Mouse (Mus musculus): ENCODE results near the gene Vps8.

Gene Vps8

DNA sequence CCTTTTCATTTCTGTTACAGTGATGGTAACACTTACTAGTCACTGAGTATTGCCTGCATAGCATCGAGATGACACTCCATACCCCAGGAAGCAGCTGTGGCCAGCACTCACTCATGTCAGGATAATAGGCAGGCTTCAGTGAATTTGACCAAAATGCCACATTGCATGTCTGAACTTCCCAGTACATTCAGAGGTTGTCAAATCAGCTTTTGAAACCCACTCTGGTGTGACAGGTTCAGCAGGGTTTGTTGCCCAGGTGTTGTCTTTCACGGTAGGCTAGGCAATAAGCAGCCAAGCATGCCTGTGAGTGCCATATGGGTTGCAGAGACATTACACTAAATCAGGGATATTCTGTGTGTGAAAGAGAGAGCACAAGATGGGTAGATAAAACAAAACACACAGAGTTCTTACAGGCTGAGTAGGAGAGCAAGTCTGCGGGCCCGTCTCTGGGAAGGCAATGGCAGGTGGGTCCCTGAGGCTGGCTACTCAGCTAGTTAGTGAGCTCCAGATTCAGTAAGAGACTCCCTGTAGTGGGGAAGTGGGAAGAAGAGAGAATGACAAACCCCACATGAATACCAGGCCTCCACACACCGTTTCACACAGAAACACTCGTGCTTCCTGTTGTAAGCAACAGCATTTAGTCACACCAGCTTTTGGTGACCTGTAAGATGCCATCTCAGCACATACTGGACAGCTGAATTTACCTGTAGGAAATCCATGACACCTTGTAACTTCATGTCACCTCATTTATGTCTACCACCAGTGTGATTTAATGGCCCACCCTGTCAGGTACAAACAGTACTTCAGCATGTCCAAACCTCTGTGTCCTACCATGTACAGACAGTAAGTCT, 203.1 kb downstream of the Vps8 start:
- peak; percentile 73 for DNase-seq (ENCODE audit: low read depth, low spot score)

DNA sequence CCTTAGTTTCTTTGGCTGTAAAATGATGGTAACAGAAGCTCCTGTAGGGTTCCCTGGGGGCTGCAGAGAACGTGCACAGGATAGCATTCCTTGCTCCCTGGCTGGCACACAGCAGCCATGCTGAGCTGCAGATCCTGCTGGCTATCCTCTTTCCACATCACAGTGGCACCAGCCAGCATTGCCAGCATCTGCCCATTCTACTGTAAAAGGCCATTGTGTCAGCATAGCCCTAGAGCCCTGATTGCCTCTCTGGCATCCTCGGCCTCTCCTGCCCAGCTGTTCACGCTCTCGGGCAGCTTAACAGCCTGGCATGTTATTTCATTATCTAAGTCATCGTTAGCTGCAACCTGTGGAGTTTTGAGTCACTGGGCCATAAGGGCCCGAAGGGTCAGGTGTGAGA, 204.3 kb downstream of the Vps8 start:
- peak; percentile 65 for DNase-seq (ENCODE audit: low read depth, low spot score)

DNA sequence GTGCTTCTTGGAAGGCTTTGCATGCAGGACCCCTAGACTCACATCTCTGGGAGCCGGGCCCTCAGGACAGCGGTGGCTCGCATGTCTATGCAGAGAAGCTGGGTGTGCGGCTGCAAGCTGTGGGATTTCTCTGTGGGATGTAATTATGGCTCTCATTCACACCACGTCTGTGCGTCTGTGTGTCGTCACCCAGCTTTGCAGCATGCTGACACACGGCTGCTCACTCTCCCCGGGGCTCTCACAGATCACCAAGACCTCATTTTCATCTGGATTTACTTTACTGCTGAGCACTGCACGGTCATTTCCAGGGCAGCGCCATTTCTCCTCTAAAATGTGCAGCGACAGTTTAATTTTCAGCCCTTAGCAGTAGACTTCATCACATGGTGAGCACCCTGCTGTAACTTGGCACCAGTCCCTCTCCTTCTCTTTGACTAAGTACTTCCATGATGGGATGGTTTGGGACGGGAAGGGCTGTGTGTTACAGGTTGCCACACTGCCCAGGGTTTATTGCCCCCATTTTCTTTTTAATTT, 205.2 kb downstream of the Vps8 start:
- DNase-seq (ENCODE audit: low read depth, low spot score): peak; percentile 75

DNA sequence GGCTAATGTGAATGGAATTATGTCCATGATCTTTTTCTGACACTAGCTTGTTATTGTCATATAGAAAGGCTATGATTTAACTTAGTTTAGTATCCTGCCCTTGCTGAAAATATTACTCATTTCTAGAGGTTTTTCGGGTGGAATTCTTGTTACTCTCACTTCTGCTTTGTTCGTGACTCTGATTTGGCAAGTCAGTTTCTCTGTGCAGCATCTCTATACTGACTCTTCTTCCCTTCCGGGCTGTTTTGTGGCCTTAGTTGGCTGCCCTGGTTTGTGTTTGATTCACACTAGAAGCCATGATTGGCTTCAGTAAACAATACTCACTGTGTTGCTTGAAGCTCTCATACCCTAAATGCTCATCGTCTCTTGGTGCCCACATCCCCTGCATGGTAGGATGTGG, 207.7 kb downstream of the Vps8 start:
- no peak for DNase-seq (ENCODE audit: low read depth, low spot score)

DNA sequence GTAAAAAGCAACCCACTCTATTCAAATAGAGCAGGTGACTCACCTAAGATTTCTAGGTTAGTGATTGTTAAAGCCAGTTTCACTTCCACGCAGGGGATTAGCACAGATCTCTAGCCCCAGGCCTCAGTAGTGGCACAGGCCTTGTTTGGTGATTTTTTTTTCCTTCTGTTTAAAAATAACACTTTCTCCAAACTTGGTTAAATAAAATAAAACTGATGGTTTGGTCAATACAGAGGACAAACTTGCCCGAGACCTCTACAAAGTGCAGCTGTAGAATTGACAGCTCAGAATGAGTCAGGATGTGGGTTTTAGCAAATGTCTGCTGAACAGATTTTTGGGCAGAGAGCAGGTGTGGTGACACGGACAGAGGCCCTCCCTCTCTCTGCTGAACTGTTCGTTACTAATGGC, 208.9 kb downstream of the Vps8 start:
- DNase-seq (ENCODE audit: low read depth, low spot score): no peak

DNA sequence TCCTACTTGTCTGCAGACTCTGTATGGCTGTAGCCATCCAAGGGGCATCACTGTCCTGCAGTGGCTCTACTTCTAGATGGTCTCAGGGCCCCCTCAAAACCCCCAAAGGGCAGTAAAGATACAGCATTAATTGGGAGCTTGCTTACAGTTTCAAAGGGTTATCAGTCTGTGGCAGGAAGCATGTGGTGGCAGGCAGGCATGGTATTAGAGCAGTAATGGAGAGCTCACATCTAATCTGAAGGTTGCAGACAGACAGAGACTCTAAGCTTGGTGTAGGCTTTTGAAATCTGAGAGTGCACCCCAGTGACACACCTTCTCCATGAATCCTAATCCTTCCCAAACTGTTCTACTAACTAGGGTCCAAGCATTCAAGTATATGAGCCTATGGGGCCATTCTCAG, 211.5 kb downstream of the Vps8 start:
- DNase-seq (ENCODE audit: low read depth, low spot score): no peak

DNA sequence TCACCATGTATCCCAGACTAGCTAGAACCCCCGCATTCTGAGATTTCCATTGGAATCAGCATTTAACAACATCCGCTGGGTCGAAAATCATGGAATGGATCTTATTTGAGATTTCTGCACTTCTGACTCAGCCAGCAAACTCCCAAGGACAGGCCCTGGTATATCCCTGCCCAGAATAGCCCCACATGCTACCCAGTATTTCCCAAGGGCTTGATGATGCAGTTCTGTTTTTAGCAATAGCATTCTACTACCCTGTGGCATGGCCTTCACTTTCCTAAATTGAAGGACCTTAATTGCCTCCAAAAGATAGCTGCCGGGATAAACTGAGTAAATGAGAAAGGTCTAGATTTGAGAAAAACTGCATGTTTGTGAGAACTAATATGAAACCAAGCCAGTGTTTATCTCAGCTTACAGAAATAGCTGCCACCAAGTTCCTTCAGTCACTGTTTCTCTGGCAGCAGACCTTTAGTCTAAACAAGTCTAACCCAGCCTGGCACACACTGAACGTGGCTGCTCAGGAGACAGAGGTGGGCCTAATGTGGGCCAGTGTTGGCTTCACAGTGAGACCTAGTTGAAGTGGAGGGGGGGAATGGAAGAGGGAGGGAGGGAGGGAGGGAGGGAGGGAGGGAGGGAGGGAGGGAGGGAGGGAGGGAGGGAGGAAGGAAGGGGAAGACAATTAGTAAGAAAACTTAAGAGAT, 213.4 kb downstream of the Vps8 start:
- peak; percentile 55 for DNase-seq (ENCODE audit: low read depth, low spot score)

DNA sequence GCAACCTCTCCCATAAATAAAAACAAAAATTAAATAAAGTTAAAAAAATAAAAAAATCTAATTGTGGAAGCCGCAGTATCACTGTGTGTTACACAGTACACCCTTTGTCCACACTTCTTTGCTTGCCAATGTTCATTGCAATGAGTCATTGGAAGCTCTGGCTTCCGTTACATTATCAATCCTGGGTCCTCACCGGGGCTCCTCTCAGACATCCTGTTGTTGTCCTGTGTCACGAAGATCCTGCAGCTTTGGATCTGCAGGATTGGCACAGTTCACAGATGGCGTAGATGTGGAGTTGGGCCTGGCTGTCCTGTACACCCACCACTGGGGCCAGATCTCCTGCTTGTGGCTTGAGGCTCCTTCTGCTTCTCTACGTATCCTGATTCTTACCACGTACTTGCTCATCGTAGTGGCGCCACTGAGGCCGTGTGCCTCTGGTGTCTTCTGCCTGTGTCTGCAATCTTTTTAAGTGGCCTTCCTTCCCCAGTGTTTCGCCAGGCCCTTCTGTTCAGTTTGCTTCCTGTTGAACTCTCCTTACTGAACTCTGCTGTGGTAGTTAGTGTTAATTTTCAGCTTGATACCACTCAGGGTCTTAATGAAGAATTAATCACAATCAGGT, 214.4 kb downstream of the Vps8 start:
- no peak for DNase-seq (ENCODE audit: low read depth, low spot score)

DNA sequence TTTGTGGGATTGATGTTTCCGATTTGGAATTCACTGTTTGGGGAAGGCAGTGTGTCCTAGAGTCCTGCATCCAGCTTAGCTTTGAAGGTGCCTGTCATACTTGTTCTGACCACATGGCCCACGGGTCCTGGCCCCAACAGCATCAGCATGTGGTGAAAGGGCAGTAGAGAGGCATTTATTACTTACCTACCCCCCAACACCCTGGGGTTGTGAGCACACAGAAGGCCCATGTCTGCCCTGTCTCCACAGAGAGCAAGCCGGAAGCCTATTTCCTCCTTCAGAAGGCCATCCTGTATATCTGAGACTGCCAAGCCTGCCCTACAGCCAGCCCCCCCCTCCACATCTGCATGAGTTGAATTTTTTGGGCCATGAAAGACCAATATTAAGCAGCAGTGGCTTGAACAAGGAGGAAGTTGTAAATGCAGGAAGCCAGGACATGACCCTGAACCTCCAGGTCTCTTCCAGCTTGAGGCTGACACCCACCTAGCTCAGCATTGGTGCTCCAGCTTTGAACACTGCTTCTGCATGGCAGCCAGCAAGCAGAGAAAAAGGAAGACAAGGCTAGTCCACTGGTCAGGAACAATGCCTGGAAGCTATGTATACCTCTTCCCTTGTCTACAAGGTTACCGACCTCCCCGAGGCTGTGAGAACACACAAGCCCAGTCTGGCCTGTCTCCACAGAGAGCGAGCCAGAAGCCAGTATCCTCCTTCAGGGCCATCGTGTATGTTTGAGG, 218.0 kb downstream of the Vps8 start:
- no peak for DNase-seq (ENCODE audit: low read depth, low spot score)

DNA sequence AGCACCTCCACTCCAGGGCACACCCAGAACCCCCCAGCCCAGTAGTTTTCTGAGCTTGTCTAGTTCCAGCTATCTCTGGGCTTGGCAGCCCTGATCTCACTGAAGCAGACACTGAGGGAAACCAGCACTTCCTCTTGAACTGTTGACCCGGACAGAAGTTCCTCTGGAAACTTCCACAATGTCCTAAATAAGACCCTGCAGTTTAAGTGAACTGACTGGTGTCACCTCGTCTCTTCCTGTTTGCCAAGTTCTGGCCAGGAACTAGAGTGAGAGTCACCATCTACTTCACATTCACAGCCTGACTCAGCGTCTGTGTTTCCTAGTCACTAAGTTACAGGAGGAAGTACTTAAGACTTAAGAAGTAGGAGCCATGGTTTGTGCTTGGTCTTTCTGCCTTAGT, 219.0 kb downstream of the Vps8 start:
- DNase-seq (ENCODE audit: low read depth, low spot score): peak; percentile 57

DNA sequence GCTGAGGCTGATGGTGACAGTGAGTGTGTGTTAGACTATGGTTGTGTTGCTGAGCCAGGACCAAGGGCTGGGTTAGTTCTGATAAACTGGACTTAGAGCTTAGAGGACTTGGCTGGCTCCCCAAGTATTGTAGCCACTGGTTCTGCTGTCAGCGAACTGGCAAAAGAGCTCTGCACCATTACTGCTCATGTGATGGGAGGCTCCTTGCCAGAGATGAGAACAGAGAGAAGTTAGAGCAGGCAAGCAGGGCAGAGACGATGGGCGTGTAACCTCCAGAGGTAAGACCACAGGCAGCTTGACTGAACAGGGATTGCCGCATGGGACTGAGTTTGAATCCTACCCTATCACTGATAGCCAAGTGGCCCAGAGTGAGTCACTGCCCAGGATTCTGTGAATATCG, 220.0 kb downstream of the Vps8 start:
- no peak for DNase-seq (ENCODE audit: low read depth, low spot score)

DNA sequence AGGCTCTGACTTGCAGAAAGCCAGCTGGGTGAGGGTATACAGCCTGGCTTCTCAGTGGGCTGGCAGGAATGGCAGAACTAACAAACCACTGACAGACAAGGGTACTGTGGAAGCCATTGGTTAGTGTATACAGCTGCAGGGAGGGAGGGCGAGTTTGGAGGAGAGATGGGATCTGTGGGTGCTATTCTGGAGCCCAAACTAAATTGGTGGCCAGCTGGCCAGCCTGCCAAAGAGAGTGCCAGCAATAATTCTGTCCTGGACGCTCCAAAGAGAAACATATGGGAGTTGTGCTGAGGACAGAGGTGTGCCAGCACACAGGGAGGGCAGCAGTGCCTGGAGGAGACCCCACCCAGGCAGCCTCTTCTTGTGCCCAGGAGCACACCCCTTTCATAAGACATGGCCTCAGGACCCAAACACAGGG, 220.7 kb downstream of the Vps8 start:
- peak; percentile 61 for DNase-seq (ENCODE audit: low read depth, low spot score)

DNA sequence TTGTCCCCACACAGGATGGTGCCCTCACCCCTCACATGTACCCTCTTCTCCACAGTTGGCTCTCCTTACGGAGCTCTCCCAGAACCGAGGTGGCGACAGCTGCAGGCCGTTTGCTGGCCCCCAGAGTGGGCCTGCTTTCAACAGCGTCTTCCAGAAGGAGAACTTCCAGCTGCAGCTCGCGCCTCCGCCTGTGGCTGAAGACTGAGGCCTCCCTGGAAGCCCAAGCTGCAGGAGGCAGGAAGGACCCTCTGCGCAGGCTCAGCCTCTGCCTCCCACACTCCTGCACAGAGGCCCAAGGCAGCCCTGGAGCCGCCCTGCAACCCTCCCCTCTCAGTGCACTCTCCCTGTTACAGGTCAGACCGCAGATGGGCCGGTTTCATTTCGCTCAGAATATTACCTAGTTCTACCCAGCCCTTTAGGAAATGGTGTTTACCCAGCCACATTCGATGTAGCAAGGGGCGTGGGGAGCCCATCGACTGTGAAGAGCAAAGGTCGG, 221.2 kb downstream of the Vps8 start:
- peak; percentile 56 for DNase-seq (ENCODE audit: low read depth, low spot score)

DNA sequence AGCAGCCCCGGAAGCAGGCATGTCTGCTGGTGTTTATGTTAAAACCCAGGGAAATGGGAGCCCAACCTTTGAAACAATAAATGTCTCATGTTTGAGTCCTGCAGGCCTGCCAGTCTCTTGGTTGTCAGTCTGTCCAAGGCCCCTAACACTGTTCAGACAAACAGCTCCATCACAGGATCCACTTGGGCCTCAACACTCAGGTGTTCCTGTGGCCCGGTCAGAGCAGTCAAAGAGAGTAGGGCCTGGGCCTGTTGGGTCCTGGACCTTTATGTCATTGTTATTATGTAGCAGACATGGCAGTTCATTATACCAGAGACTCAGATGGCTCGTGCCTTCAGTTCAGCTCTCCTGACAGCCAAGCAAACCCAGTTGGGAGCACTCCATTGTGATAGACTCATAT, 221.7 kb downstream of the Vps8 start:
- DNase-seq (ENCODE audit: low read depth, low spot score): no peak

DNA sequence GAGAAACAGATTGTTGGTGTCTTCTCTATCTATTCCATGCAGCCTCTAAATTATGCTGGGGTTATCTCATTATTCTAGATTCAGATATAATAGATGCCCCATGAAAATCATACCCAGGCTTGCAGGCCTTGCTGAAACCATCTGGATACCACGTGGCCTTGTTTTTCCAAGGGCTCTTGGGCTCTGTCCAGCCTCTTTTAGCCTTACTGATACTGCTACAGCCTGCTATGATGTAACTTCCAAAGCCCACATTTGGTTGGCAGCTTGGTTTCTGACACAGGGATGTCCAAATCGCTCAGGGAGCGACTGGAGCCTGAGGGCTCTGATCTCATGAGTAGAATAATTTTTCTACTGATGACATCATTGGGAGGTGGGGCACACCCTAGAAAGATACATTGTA, 223.0 kb downstream of the Vps8 start:
- DNase-seq (ENCODE audit: low read depth, low spot score): peak; percentile 47

DNA sequence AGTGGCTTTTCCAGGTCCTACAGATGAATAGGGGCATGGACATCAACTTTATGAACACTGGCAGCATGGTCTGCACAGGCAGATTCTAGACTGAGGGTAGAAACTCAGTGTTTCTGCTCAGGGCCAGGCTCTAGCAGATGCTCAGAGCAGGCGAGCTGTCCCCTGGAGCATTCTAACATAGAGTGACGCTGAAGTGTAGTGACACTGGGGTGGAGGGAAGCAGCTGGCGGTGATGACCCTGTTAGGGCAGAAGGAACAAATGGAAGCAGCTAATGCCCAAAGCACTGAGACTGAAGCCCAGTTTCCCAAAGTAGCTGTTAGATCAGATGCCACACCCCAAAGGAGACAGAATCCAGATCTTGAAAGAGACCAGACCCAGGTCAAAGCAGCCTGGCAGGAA, 223.6 kb downstream of the Vps8 start:
- DNase-seq (ENCODE audit: low read depth, low spot score): no peak

DNA sequence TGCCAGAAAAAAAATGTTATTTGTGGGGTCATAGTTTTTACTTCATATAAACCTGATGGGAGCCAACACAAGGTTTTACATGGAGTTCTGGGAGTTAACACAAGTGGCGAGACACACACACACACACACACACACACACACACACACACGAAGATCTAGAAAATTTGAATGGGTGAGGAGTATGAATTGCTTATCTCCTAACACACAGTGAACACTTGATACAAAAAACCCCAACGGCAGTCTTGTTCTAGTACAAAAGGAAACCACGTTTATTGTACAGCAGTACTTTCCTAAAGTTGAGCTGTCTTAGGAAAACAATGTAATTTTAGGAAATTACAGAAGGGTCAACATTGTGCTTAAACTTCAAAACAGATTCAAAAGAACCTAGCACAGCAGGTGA, 225.9 kb downstream of the Vps8 start:
- DNase-seq (ENCODE audit: low read depth, low spot score): no peak

DNA sequence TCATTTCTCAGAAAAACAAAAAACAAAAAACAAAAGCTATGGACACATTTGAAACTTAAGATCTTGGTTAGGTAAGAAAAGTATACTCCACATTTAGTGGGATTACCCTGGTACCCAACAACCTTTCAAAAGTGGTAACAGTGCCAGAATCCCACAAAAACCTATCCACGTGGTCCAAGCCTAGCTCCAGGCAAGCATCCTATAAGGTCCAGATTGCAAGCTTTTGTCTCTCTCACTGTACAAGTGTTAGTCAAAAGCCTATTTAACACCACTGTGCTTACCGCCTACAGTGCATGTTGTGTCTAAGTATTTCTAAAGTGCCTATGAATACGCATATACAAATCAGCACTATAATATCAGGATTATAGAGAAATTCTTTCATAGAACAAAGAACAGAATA, 227.4 kb downstream of the Vps8 start:
- DNase-seq (ENCODE audit: low read depth, low spot score): no peak

DNA sequence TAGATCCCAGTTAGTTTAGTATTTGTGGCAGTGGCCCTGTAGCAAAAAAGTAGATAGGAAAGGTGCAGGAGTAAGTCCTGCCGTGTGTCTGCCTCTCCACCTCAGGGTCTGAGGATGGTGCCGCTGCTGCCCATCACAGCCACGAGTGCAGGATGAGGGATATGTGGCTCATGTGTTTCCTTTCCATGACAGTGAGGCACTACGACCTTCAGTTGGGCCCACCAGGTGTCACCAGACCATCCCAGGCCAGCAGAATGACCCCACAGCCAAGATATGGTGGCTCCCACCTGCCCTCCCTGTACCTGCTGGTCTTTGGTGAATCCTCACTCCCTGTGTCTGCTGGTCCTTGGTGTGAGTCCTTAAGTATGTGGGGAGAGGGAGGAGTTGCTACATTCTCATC, 228.2 kb downstream of the Vps8 start:
- DNase-seq (ENCODE audit: low read depth, low spot score): no peak

DNA sequence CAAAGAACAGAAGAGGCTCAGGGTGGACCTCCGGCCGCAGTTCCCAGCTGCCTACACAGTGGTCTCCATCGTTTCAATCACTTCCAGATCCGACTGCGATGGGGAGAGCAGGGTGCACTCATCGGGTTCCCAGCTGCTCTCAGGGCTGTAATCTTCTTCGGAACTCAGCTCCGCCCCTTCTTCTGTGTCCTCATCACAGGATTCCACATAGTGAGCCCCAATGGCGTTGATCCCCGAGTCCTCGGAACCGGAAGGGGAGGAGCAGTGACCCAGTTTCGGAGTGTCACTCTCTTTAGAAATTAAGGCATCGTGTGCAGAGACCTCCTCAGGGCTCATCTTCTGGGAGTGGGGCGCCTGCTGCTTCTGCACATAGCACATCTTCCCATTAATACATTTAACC, 230.2 kb downstream of the Vps8 start:
- no peak for DNase-seq (ENCODE audit: low read depth, low spot score)

DNA sequence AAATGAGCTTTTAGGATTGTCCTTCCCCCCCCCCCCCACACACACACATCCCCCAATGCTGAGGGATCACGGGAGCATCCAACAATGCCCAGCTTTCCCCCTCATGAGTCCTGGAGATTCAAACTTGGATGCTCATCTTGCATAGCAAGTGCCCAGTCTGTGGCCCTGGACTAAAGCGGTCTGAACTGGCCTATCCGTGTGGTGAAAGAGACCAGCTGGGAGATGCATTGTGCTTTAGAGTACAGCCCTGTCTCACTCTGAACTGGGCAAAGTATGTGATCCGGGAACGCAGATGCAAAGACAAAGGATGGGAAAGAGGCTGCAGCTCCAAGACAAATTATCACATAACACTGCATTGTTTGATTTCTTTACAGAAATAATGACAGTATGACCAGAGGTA, 231.5 kb downstream of the Vps8 start:
- DNase-seq (ENCODE audit: low read depth, low spot score): no peak

DNA sequence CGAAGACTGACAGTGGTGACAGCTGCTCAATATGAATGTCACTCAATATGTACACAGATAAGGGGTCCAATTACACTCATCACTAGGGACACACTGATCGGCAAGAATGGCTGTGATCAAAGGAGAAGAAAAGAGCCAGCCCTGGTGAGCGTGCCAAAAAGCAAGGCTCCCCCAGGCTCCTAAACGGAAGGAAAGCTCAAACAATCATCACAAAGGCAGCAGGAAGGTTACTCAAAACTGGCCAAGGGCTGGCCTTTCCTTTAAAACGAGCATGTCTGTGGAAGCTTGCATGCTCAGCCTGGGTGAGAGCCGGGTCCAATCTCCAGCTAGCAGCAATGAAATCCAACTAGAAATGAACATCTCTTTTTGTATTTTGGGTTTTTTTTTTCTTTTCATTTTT, 232.4 kb downstream of the Vps8 start:
- no peak for DNase-seq (ENCODE audit: low read depth, low spot score)
